In the genomic region with DNA sequence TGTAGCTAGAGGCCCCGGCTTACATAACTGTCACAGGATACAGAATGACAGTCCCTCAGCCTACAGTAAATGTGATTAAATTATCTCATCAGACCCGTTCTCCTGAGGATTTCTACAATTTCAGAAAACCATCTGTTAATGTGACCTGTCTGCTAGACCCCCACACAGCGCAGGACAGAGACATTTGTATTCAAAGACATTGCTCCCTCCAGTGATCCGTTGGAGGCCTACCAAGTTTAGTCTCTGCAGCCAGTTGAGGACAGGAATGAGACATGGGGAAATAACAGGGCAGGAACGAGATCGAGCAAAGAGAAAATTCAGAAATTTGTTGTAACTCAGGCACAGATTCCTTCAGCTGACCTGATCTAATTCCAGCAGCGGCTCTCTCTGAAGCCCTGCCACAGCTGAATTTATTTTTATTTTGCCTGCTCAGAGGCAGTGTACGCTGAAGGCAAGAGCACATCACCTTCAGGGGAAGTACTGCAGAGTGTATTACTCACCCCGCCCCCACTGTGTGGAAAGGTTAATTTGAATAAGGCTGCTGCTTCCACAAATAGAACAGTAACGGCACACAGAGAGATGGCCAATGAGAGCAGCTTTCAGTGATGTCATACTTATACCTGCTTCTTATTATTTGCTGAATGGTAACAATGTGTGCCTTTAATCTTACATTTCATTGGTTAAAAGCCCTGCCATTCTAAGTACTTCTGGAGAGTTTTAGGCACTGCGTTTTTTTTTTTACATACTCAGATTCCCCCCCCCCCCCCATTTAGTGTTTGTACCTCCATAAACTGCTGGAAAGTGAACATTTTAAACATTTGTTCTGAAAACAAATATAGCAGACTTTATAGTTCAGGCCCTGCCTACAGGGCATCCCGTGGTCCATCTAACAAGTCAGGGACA, we compare ENCODE assay signal across 8 mouse cellular contexts.
DNase-seq lines count a peak whose midpoint lies in the region; ATAC-seq and TF ChIP-seq lines count a peak whose summit lies in the region.

No protein-coding gene starts in this region.

- no peaks in the 10 kb centered on the region for H3K9me3 ChIP-seq in hindbrain, embryonic 15.5 days
- no peaks in the 10 kb centered on the region for H3K9me3 ChIP-seq in midbrain, embryonic 11.5 days (ENCODE audit: control insufficient read depth, low read length)

- H3K9ac ChIP-seq in hindbrain, embryonic 15.5 days, result peak overlapping the region; percentile 29; the same call in 1 of the 2 replicates
- H3K9ac ChIP-seq in midbrain, embryonic 11.5 days (ENCODE audit: low read length), result no peak overlapping the region

- intact Hi-C loops in gastrocnemius, adult 2 months (cut with DNase I), result loop anchor here (2.0 kb wide), 1 partner anchor 177 kb away; a partner anchor contains a TSS

- peak; percentile 91 for ATAC-seq in hindbrain, embryonic 15.5 days (ENCODE audit: low FRiP score, low read depth)
- ATAC-seq in midbrain, embryonic 11.5 days (ENCODE audit: low FRiP score), result peak; percentile 40

- H3K27ac ChIP-seq in gastrocnemius, adult 2 months, result peak overlapping the region; percentile 93
- peak overlapping the region; percentile 87 for H3K27ac ChIP-seq in hindbrain, embryonic 15.5 days (replicated peaks)
- H3K27ac ChIP-seq in midbrain, embryonic 11.5 days (ENCODE audit: low read depth, low read length), result no peak overlapping the region

- H3K4me1 ChIP-seq in hindbrain, embryonic 15.5 days (replicated peaks), result peaks cover 40% of the 10 kb centered on the region
- peaks cover 24% of the 10 kb centered on the region for H3K4me1 ChIP-seq in midbrain, embryonic 11.5 days (ENCODE audit: control insufficient read depth, insufficient read depth, low read length)

- H3K36me3 ChIP-seq in hindbrain, embryonic 15.5 days, result no peaks in the 10 kb centered on the region
- H3K36me3 ChIP-seq in midbrain, embryonic 11.5 days (ENCODE audit: control insufficient read depth, insufficient read depth, low read length), result no peaks in the 10 kb centered on the region
- no peaks in the 10 kb centered on the region for H3K36me3 ChIP-seq in splenic B cell, adult 2 months (ENCODE audit: control insufficient read depth, insufficient read depth, low read length, poor library complexity, severe bottlenecking)

- TF ChIP-seq CTCF in gastrocnemius, adult 2 months (IDR thresholded peaks at IDR 0.05), result no peak

- WGBS in hindbrain, embryonic 15.5 days, result 20% methylated on average over 12 of the region's 12 CpGs
- WGBS in midbrain, embryonic 11.5 days, result 49% methylated on average over 12 of the region's 12 CpGs

- H3K27me3 ChIP-seq in hindbrain, embryonic 15.5 days, result no peaks in the 10 kb centered on the region
- no peaks in the 10 kb centered on the region for H3K27me3 ChIP-seq in midbrain, embryonic 11.5 days (ENCODE audit: control insufficient read depth, insufficient read depth, low read length)
- H3K27me3 ChIP-seq in splenic B cell, adult 2 months (ENCODE audit: control insufficient read depth, insufficient read depth, low read length, poor library complexity, severe bottlenecking), result no peaks in the 10 kb centered on the region

- H3K4me3 ChIP-seq in gastrocnemius, adult 2 months, result peak overlapping the region; percentile 50
- peak overlapping the region; percentile 16 for H3K4me3 ChIP-seq in hindbrain, embryonic 15.5 days
- no peak overlapping the region for H3K4me3 ChIP-seq in midbrain, embryonic 11.5 days (ENCODE audit: low read depth, low read length)

- H3K4me2 ChIP-seq in hindbrain, embryonic 15.5 days, result peak overlapping the region; percentile 53
- no peak overlapping the region for H3K4me2 ChIP-seq in midbrain, embryonic 11.5 days

- DNase-seq in adrenal gland, adult (ENCODE audit: inconsistent age in 2 of 2, low spot score in 1 of 2), result peak; percentile 15 to 56
- DNase-seq in adrenal gland, postnatal 4 days (ENCODE audit: low spot score in 2 of 2), result no peak
- DNase-seq in cerebellum, postnatal 36 days, result peak; percentile 63 to 70
- peak; percentile 82 for DNase-seq in gastrocnemius, adult 2 months
- peak; percentile 74 to 76 for DNase-seq in left cerebral cortex, adult 18-20 months (ENCODE audit: low spot score in 2 of 2)
- DNase-seq in midbrain, embryonic 11.5 days (ENCODE audit: low spot score, missing footprints), result no peak
- peak; percentile 90 for DNase-seq in splenic B cell, adult 2 months (ENCODE audit: low read depth, low spot score)

Comparison
In these comparisons a context has a peak if more than half of its experiments do, and no peak if none do; other contexts are left out.
1. DNase-seq: peak in adrenal gland, adult (2 of 2), cerebellum, postnatal 36 days (2 of 2), gastrocnemius, adult 2 months (single experiment), left cerebral cortex, adult 18-20 months (2 of 2) and splenic B cell, adult 2 months (single experiment); none in adrenal gland, postnatal 4 days (0 of 2) and midbrain, embryonic 11.5 days (single experiment).